Mouse (Mus musculus): ENCODE data around the gene Armc2.

- TF ChIP-seq POLR2A (IDR thresholded peaks at IDR 0.05; ENCODE audit: control insufficient read depth, low read depth, low read length) (no peak), CTCF (IDR thresholded peaks at IDR 0.05; ENCODE audit: control insufficient read depth, insufficient read depth, insufficient replicate concordance, low read depth, low read length) (no peak)
These were observed 81.1 kb downstream of the Armc2 start for GRCm38 (mm10) chr10:41937176-41937575.
